Mouse (Mus musculus): Measurements from ENCODE around the gene Fkbp1b. TPM values are rescaled to one million over a fixed set of nuclear protein-coding genes. Genes with fewer than 3 reads are reported as not detected.

The Fkbp1b gene
- total and polyA plus RNA-seq, 2 experiments from 2014 or later = 0.34 to 6.2 TPM

- Histone ChIP-seq H3K4me2 (ENCODE audit: low read depth, low read length) (0 out of 2 replicates have a peak overlapping the region, but pooled peaks have one; percentile 25), H3K9me3 (replicated peaks; ENCODE audit: control insufficient read depth, low read length) (no peaks in the 10 kb centered on the region), H3K36me3 (replicated peaks; ENCODE audit: control insufficient read depth, insufficient read depth, low read length) (no peaks in the 10 kb centered on the region), H3K9ac (replicated peaks; ENCODE audit: low read depth, low read length) (no peak overlapping the region), H3K4me1 (ENCODE audit: control insufficient read depth, insufficient read depth) (peaks cover 13% of the 10 kb centered on the region), H3K27ac (ENCODE audit: low read depth) (peak overlapping the region; percentile 52), H3K4me3 (ENCODE audit: low read depth, low read length) (no peak overlapping the region), H3K27me3 (ENCODE audit: control insufficient read depth, insufficient read depth, low read length) (no peaks in the 10 kb centered on the region)
- peak; percentile 86 for ATAC-seq (ENCODE audit: insufficient read depth, low read depth)
- DNase-seq (ENCODE audit: low spot score) = peak; percentile 87
- TF ChIP-seq CTCF (IDR thresholded peaks at IDR 0.05; ENCODE audit: low read depth) (no peak), EP300 (IDR thresholded peaks at IDR 0.05; ENCODE audit: low read depth) (no peak)
- WGBS = 14% methylated on average over 4 of the region's 4 CpGs
Measured at GRCm38 (mm10) chr12:4863654-4864337, 22.4 kb upstream of the Fkbp1b start.

GRCm38 (mm10) chr12:4862672-4863071 lies 21.3 kb upstream of the Fkbp1b start:
- Histone ChIP-seq H3K27ac (ENCODE audit: low read depth) (no peak overlapping the region), H3K27me3 (ENCODE audit: control insufficient read depth, insufficient read depth, low read length) (no peaks in the 10 kb centered on the region), H3K9ac (replicated peaks; ENCODE audit: low read depth, low read length) (no peak overlapping the region), H3K4me3 (ENCODE audit: low read depth, low read length) (no peak overlapping the region), H3K9me3 (replicated peaks; ENCODE audit: control insufficient read depth, low read length) (no peaks in the 10 kb centered on the region), H3K4me1 (ENCODE audit: control insufficient read depth, insufficient read depth) (peaks cover 13% of the 10 kb centered on the region), H3K36me3 (replicated peaks; ENCODE audit: control insufficient read depth, insufficient read depth, low read length) (peaks cover 4% of the 10 kb centered on the region; the same call in 1 of the 2 replicates), H3K4me2 (ENCODE audit: low read depth, low read length) (no peak overlapping the region)
- DNase-seq (ENCODE audit: low spot score) (no peak), ATAC-seq (ENCODE audit: insufficient read depth, low read depth) (no peak)
- 90% methylated on average over 4 of the region's 4 CpGs for WGBS
- TF ChIP-seq CTCF (IDR thresholded peaks at IDR 0.05; ENCODE audit: low read depth) = no peak; the same call in 1 of the 2 replicates
- no peak for TF ChIP-seq EP300 (IDR thresholded peaks at IDR 0.05; ENCODE audit: low read depth)

GRCm38 (mm10) chr12:4859241-4859914 lies 18.0 kb upstream of the Fkbp1b start:
- Histone ChIP-seq H3K27me3 (ENCODE audit: control insufficient read depth, insufficient read depth, low read length) (no peaks in the 10 kb centered on the region), H3K4me2 (ENCODE audit: low read depth, low read length) (no peak overlapping the region), H3K9me3 (replicated peaks; ENCODE audit: control insufficient read depth, low read length) (no peaks in the 10 kb centered on the region), H3K4me1 (ENCODE audit: control insufficient read depth, insufficient read depth) (peaks cover 13% of the 10 kb centered on the region), H3K27ac (ENCODE audit: low read depth) (peak overlapping the region; percentile 14; the same call in 1 of the 2 replicates), H3K9ac (replicated peaks; ENCODE audit: low read depth, low read length) (no peak overlapping the region), H3K4me3 (ENCODE audit: low read depth, low read length) (no peak overlapping the region), H3K36me3 (replicated peaks; ENCODE audit: control insufficient read depth, insufficient read depth, low read length) (peaks cover 11% of the 10 kb centered on the region)
- no peak for DNase-seq (ENCODE audit: low spot score)
- ATAC-seq (ENCODE audit: insufficient read depth, low read depth) = peak; percentile 36; the same call in 1 of the 2 replicates
- 28% methylated on average over 11 of the region's 11 CpGs for WGBS
- TF ChIP-seq EP300 (IDR thresholded peaks at IDR 0.05; ENCODE audit: low read depth) (no peak), CTCF (IDR thresholded peaks at IDR 0.05; ENCODE audit: low read depth) (no peak)

GRCm38 (mm10) chr12:4856834-4857233 lies 15.4 kb upstream of the Fkbp1b start:
- Histone ChIP-seq H3K9me3 (replicated peaks; ENCODE audit: control insufficient read depth, low read length) (no peaks in the 10 kb centered on the region), H3K9ac (replicated peaks; ENCODE audit: low read depth, low read length) (no peak overlapping the region), H3K36me3 (replicated peaks; ENCODE audit: control insufficient read depth, insufficient read depth, low read length) (peaks cover 11% of the 10 kb centered on the region), H3K27me3 (ENCODE audit: control insufficient read depth, insufficient read depth, low read length) (no peaks in the 10 kb centered on the region), H3K4me2 (ENCODE audit: low read depth, low read length) (no peak overlapping the region), H3K4me1 (ENCODE audit: control insufficient read depth, insufficient read depth) (no peaks in the 10 kb centered on the region), H3K4me3 (ENCODE audit: low read depth, low read length) (no peak overlapping the region), H3K27ac (ENCODE audit: low read depth) (no peak overlapping the region)
- 95% methylated on average over 2 of the region's 2 CpGs for WGBS
- TF ChIP-seq CTCF (IDR thresholded peaks at IDR 0.05; ENCODE audit: low read depth) = peak; percentile 16; the same call in 1 of the 2 replicates
- no peak for TF ChIP-seq EP300 (IDR thresholded peaks at IDR 0.05; ENCODE audit: low read depth)
- no peak for DNase-seq (ENCODE audit: low spot score)
- ATAC-seq (ENCODE audit: insufficient read depth, low read depth) = no peak

GRCm38 (mm10) chr12:4856160-4856559 lies 14.8 kb upstream of the Fkbp1b start:
- Histone ChIP-seq H3K36me3 (replicated peaks; ENCODE audit: control insufficient read depth, insufficient read depth, low read length) (peaks cover 11% of the 10 kb centered on the region), H3K9me3 (replicated peaks; ENCODE audit: control insufficient read depth, low read length) (no peaks in the 10 kb centered on the region), H3K4me2 (ENCODE audit: low read depth, low read length) (no peak overlapping the region), H3K27ac (ENCODE audit: low read depth) (no peak overlapping the region), H3K4me3 (ENCODE audit: low read depth, low read length) (no peak overlapping the region), H3K9ac (replicated peaks; ENCODE audit: low read depth, low read length) (no peak overlapping the region), H3K27me3 (ENCODE audit: control insufficient read depth, insufficient read depth, low read length) (no peaks in the 10 kb centered on the region), H3K4me1 (ENCODE audit: control insufficient read depth, insufficient read depth) (no peaks in the 10 kb centered on the region)
- 97% methylated on average over 5 of the region's 5 CpGs for WGBS
- ATAC-seq (ENCODE audit: insufficient read depth, low read depth) (no peak), DNase-seq (ENCODE audit: low spot score) (no peak)
- TF ChIP-seq CTCF (IDR thresholded peaks at IDR 0.05; ENCODE audit: low read depth) = peak; percentile 17; the same call in 1 of the 2 replicates
- TF ChIP-seq EP300 (IDR thresholded peaks at IDR 0.05; ENCODE audit: low read depth) = no peak

Measured in heart, postnatal 0 days (tissue).